Mouse (Mus musculus): ENCODE measurements at regions not wholly inside any gene's neighbourhood (a gene's known extent, or its start where the extent isn't known, plus 50 kb on each side); places are given as distances from the start of the nearest gene placed in this dataset.

- ATAC-seq (ENCODE audit: extremely low read depth, insufficient number of reproducible peaks, low FRiP score, poor library complexity, severe bottlenecking) (no peak), DNase-seq (ENCODE audit: low spot score) (no peak)
- H3K27me3 ChIP-seq (ENCODE audit: insufficient read depth, low read length) = no peaks in the 10 kb centered on the region
- H3K4me1 ChIP-seq (ENCODE audit: insufficient read depth, low read depth, low read length) = peaks cover 9% of the 10 kb centered on the region
- H3K9me3 ChIP-seq (replicated peaks) = no peaks in the 10 kb centered on the region
- TF ChIP-seq GATA2 (IDR thresholded peaks at IDR 0.05; ENCODE audit: borderline replicate concordance, low read depth, low read length) = no peak
- TF ChIP-seq CTCF (IDR thresholded peaks at IDR 0.05; ENCODE audit: low read depth, low read length) = no peak
- no peak for TF ChIP-seq TAL1 (conservative IDR thresholded peaks at IDR 0.05; ENCODE audit: low read depth, low read length)
- TF ChIP-seq GATA1 (IDR thresholded peaks at IDR 0.05; ENCODE audit: borderline replicate concordance, low read length) = no peak
- TF ChIP-seq POLR2AphosphoS5 (IDR thresholded peaks at IDR 0.05; ENCODE audit: insufficient replicate concordance, low read depth, low read length) = no peak
- H3K4me3 ChIP-seq (ENCODE audit: low read depth, low read length) = no peak overlapping the region
- H3K36me3 ChIP-seq (replicated peaks) = no peaks in the 10 kb centered on the region
Measured at GRCm38 (mm10) chr8:82471825-82472224, 68.8 kb upstream of the Il15 start.

GRCm38 (mm10) chr8:82469824-82470223 is 66.8 kb upstream of the Il15 start:
- TF ChIP-seq GATA1 (IDR thresholded peaks at IDR 0.05; ENCODE audit: borderline replicate concordance, low read length) (no peak), TAL1 (conservative IDR thresholded peaks at IDR 0.05; ENCODE audit: low read depth, low read length) (no peak), POLR2AphosphoS5 (IDR thresholded peaks at IDR 0.05; ENCODE audit: insufficient replicate concordance, low read depth, low read length) (no peak), CTCF (IDR thresholded peaks at IDR 0.05; ENCODE audit: low read depth, low read length) (no peak), GATA2 (IDR thresholded peaks at IDR 0.05; ENCODE audit: borderline replicate concordance, low read depth, low read length) (no peak)
- Histone ChIP-seq H3K27me3 (ENCODE audit: insufficient read depth, low read length) (no peaks in the 10 kb centered on the region), H3K4me3 (ENCODE audit: low read depth, low read length) (no peak overlapping the region), H3K9me3 (replicated peaks) (no peaks in the 10 kb centered on the region), H3K36me3 (replicated peaks) (no peaks in the 10 kb centered on the region), H3K4me1 (ENCODE audit: insufficient read depth, low read depth, low read length) (peaks cover 9% of the 10 kb centered on the region)
- ATAC-seq (ENCODE audit: extremely low read depth, insufficient number of reproducible peaks, low FRiP score, poor library complexity, severe bottlenecking) (no peak), DNase-seq (ENCODE audit: low spot score) (no peak)

- no peak for DNase-seq (ENCODE audit: low spot score)
- Histone ChIP-seq H3K27me3 (ENCODE audit: insufficient read depth, low read length) (no peaks in the 10 kb centered on the region), H3K9me3 (replicated peaks) (no peaks in the 10 kb centered on the region), H3K4me1 (ENCODE audit: insufficient read depth, low read depth, low read length) (no peaks in the 10 kb centered on the region), H3K36me3 (replicated peaks) (no peaks in the 10 kb centered on the region), H3K4me3 (ENCODE audit: low read depth, low read length) (no peak overlapping the region)
- ATAC-seq (ENCODE audit: extremely low read depth, insufficient number of reproducible peaks, low FRiP score, poor library complexity, severe bottlenecking) = no peak
- no peak for TF ChIP-seq GATA2 (IDR thresholded peaks at IDR 0.05; ENCODE audit: borderline replicate concordance, low read depth, low read length)
- no peak for TF ChIP-seq TAL1 (conservative IDR thresholded peaks at IDR 0.05; ENCODE audit: low read depth, low read length)
Measured at GRCm38 (mm10) chr8:82462841-82463240, 59.8 kb upstream of the Il15 start.

GRCm38 (mm10) chr8:82459007-82459406 is 56.0 kb upstream of the Il15 start:
- no peak for ATAC-seq (ENCODE audit: extremely low read depth, insufficient number of reproducible peaks, low FRiP score, poor library complexity, severe bottlenecking)
- no peak overlapping the region for H3K4me3 ChIP-seq (ENCODE audit: low read depth, low read length)
- H3K36me3 ChIP-seq (replicated peaks) = no peaks in the 10 kb centered on the region
- H3K4me1 ChIP-seq (ENCODE audit: insufficient read depth, low read depth, low read length) = no peaks in the 10 kb centered on the region
- H3K27me3 ChIP-seq (ENCODE audit: insufficient read depth, low read length) = no peaks in the 10 kb centered on the region
- DNase-seq (ENCODE audit: low spot score) = no peak
- no peaks in the 10 kb centered on the region for H3K9me3 ChIP-seq (replicated peaks)
- TF ChIP-seq GATA1 (IDR thresholded peaks at IDR 0.05; ENCODE audit: borderline replicate concordance, low read length) = no peak
- no peak for TF ChIP-seq CTCF (IDR thresholded peaks at IDR 0.05; ENCODE audit: low read depth, low read length)

- Histone ChIP-seq H3K27me3 (ENCODE audit: insufficient read depth, low read length) (no peaks in the 10 kb centered on the region), H3K4me3 (ENCODE audit: low read depth, low read length) (no peak overlapping the region), H3K9me3 (replicated peaks) (no peaks in the 10 kb centered on the region), H3K4me1 (ENCODE audit: insufficient read depth, low read depth, low read length) (no peaks in the 10 kb centered on the region), H3K36me3 (replicated peaks) (no peaks in the 10 kb centered on the region)
- DNase-seq (ENCODE audit: low spot score) (no peak), ATAC-seq (ENCODE audit: extremely low read depth, insufficient number of reproducible peaks, low FRiP score, poor library complexity, severe bottlenecking) (no peak)
- no peak for TF ChIP-seq GATA2 (IDR thresholded peaks at IDR 0.05; ENCODE audit: borderline replicate concordance, low read depth, low read length)
- no peak for TF ChIP-seq CTCF (IDR thresholded peaks at IDR 0.05; ENCODE audit: low read depth, low read length)
- no peak for TF ChIP-seq POLR2AphosphoS5 (IDR thresholded peaks at IDR 0.05; ENCODE audit: insufficient replicate concordance, low read depth, low read length)
- no peak for TF ChIP-seq TAL1 (conservative IDR thresholded peaks at IDR 0.05; ENCODE audit: low read depth, low read length)
- no peak for TF ChIP-seq GATA1 (IDR thresholded peaks at IDR 0.05; ENCODE audit: borderline replicate concordance, low read length)
Measured at GRCm38 (mm10) chr8:82454056-82454455, 51.0 kb upstream of the Il15 start.

All from G1E (cell line).